In the genomic region with DNA sequence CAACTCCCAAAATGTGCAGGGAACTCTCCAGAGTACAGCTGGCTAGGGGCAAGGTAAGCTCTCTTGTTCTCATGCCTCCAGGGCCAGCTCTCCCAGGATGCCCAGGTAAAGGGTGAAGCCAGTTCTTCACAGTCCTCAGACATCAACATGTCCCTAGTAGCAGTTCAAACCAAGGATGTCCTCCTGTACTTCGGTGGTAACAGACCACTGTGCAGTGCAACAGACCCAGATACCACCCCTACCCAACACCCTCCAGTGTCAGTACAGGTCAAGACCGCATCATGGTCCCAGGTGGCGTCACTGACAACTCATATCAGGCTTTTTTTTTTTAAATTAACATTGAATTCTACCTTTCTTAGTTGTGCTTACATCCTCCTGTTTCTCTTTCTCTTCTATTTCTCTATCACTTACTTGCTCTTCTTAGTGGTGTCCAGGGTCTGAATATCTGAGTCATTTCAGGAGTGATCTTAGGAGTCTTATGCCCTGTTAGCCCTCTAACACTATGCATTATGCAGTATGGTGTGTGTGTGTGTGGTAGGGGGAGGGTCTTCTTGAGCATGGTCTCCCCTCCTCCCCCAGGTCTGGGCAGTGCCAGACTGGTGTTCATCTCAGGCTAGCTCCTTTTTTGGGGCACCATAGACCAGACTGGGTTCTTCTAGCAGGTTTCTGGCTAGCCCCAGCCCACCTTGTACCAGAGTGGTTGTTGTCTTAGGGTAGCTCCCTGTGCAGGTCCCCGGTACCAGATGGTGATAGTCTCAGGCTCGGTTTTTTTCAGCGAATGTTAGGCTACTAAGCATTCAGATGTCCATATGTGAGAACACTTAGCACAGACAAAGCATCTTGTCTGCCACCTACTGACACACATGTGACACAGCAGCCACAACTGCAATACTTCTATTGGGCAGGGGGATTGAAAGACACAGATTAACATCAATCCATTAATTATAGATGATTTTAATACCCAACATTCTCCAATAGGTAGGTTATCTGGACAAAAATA, we compare ENCODE assay signal across 8 mouse cellular contexts. TPM values are rescaled to one million over a fixed set of nuclear protein-coding genes. Genes with fewer than 3 reads are reported as not detected.
DNase-seq lines count a peak whose midpoint lies in the region; ATAC-seq and TF ChIP-seq lines count a peak whose summit lies in the region.

No protein-coding gene starts in this region.

- no peak for TF ChIP-seq EP300 in liver, embryonic 14.5 days (IDR thresholded peaks at IDR 0.05; ENCODE audit: low read depth)

- peak; percentile 71 for ATAC-seq in heart, embryonic 11.5 days (replicated peaks; ENCODE audit: insufficient number of reproducible peaks, low FRiP score, low TSS enrichment)
- peak; percentile 78 for ATAC-seq in kidney, embryonic 16.5 days (ENCODE audit: low FRiP score, low TSS enrichment)
- peak; percentile 79 for ATAC-seq in liver, embryonic 14.5 days (ENCODE audit: insufficient read depth)
- ATAC-seq in neural tube, embryonic 12.5 days (ENCODE audit: low FRiP score, low read depth) = peak; percentile 91

- DNase-seq in thymus, postnatal 0 days (ENCODE audit: low spot score) = peak; percentile 28
- DNase-seq in thymus, adult 18-20 months = no peak
- peak; percentile 29 to 41 (median 41) for DNase-seq in liver, embryonic 14.5 days (ENCODE audit: low read depth in 3 of 3, low spot score in 3 of 3)
- no peak for DNase-seq in urinary bladder, adult 2 months (ENCODE audit: low spot score)

- H3K27ac ChIP-seq in cortical plate, adult 2 months (ENCODE audit: insufficient read depth, low read length) = no peak overlapping the region
- H3K27ac ChIP-seq in heart, embryonic 11.5 days (ENCODE audit: low read depth, low read length) = no peak overlapping the region
- no peak overlapping the region for H3K27ac ChIP-seq in kidney, embryonic 16.5 days (ENCODE audit: low read length)
- H3K27ac ChIP-seq in liver, embryonic 14.5 days = no peak overlapping the region
- no peak overlapping the region for H3K27ac ChIP-seq in neural tube, embryonic 12.5 days

- no peak overlapping the region for H3K4me3 ChIP-seq in cortical plate, adult 2 months (ENCODE audit: insufficient read depth, low read length)
- H3K4me3 ChIP-seq in heart, embryonic 11.5 days (ENCODE audit: low read depth, low read length) = no peak overlapping the region
- no peak overlapping the region for H3K4me3 ChIP-seq in kidney, embryonic 16.5 days (ENCODE audit: low read length)
- no peak overlapping the region for H3K4me3 ChIP-seq in liver, embryonic 14.5 days (ENCODE audit: insufficient read depth in 1 of 2, low read depth in 2 of 2, low read length in 2 of 2)
- H3K4me3 ChIP-seq in neural tube, embryonic 12.5 days = no peak overlapping the region

- TF ChIP-seq POLR2A in cortical plate, adult 2 months (IDR thresholded peaks at IDR 0.05; ENCODE audit: extremely low read depth, insufficient read depth, low read length) = no peak

- H3K4me2 ChIP-seq in heart, embryonic 11.5 days = peak overlapping the region; percentile 35; the same call in 1 of the 2 replicates
- H3K4me2 ChIP-seq in kidney, embryonic 16.5 days (replicated peaks; ENCODE audit: low read depth, low read length) = no peak overlapping the region
- no peak overlapping the region for H3K4me2 ChIP-seq in liver, embryonic 14.5 days (ENCODE audit: low read depth)
- H3K4me2 ChIP-seq in neural tube, embryonic 12.5 days (replicated peaks) = peak overlapping the region; percentile 36

- peak; percentile 75 for TF ChIP-seq CTCF in cortical plate, adult 2 months (IDR thresholded peaks at IDR 0.05; ENCODE audit: extremely low read depth, insufficient read depth, low read length)
- TF ChIP-seq CTCF in liver, embryonic 14.5 days (IDR thresholded peaks at IDR 0.05; ENCODE audit: low read depth) = peak; percentile 89

- no peaks in the 10 kb centered on the region for H3K9me3 ChIP-seq in heart, embryonic 11.5 days (replicated peaks; ENCODE audit: control insufficient read depth, low read length)
- H3K9me3 ChIP-seq in kidney, embryonic 16.5 days (ENCODE audit: low read length) = no peaks in the 10 kb centered on the region
- H3K9me3 ChIP-seq in liver, embryonic 14.5 days (ENCODE audit: control insufficient read depth, low read length) = no peaks in the 10 kb centered on the region
- H3K9me3 ChIP-seq in neural tube, embryonic 12.5 days = no peaks in the 10 kb centered on the region

- H3K27me3 ChIP-seq in heart, embryonic 11.5 days (ENCODE audit: control insufficient read depth, insufficient read depth, low read length) = no peaks in the 10 kb centered on the region
- no peaks in the 10 kb centered on the region for H3K27me3 ChIP-seq in kidney, embryonic 16.5 days (ENCODE audit: insufficient read depth, low read length)
- no peaks in the 10 kb centered on the region for H3K27me3 ChIP-seq in liver, embryonic 14.5 days (ENCODE audit: control insufficient read depth, insufficient read depth, low read length)
- H3K27me3 ChIP-seq in neural tube, embryonic 12.5 days (replicated peaks) = no peaks in the 10 kb centered on the region

- 48% methylated on average over 6 of the region's 6 CpGs for WGBS in heart, embryonic 11.5 days (ENCODE audit: insufficient replicate concordance)
- 46% methylated on average over 6 of the region's 6 CpGs for WGBS in kidney, embryonic 16.5 days
- WGBS in liver, embryonic 14.5 days (ENCODE audit: insufficient replicate concordance) = 42% methylated on average over 6 of the region's 6 CpGs
- 50% methylated on average over 6 of the region's 6 CpGs for WGBS in neural tube, embryonic 12.5 days

- H3K9ac ChIP-seq in heart, embryonic 11.5 days (ENCODE audit: low read depth, low read length) = no peak overlapping the region
- no peak overlapping the region for H3K9ac ChIP-seq in kidney, embryonic 16.5 days (replicated peaks; ENCODE audit: low read length)
- H3K9ac ChIP-seq in liver, embryonic 14.5 days (replicated peaks) = peak overlapping the region; percentile 49
- H3K9ac ChIP-seq in neural tube, embryonic 12.5 days = no peak overlapping the region

- no peaks in the 10 kb centered on the region for H3K36me3 ChIP-seq in heart, embryonic 11.5 days (ENCODE audit: control insufficient read depth, insufficient read depth, low read length)
- H3K36me3 ChIP-seq in kidney, embryonic 16.5 days (ENCODE audit: insufficient read depth, low read length) = no peaks in the 10 kb centered on the region
- H3K36me3 ChIP-seq in liver, embryonic 14.5 days (replicated peaks; ENCODE audit: control insufficient read depth, insufficient read depth, low read depth) = no peaks in the 10 kb centered on the region
- no peaks in the 10 kb centered on the region for H3K36me3 ChIP-seq in neural tube, embryonic 12.5 days

- no peaks in the 10 kb centered on the region for H3K4me1 ChIP-seq in cortical plate, adult 2 months (ENCODE audit: control insufficient read depth, insufficient read depth, low read length)
- H3K4me1 ChIP-seq in heart, embryonic 11.5 days (ENCODE audit: control insufficient read depth, insufficient read depth, low read length) = no peaks in the 10 kb centered on the region
- no peaks in the 10 kb centered on the region for H3K4me1 ChIP-seq in kidney, embryonic 16.5 days (ENCODE audit: insufficient read depth, low read length)
- H3K4me1 ChIP-seq in liver, embryonic 14.5 days (replicated peaks; ENCODE audit: control insufficient read depth in 2 of 2, insufficient read depth in 2 of 2, low read length in 1 of 2) = peaks cover 0 to 7% of the 10 kb centered on the region in 2 experiments; a peak in 1 of 4 replicates
- no peaks in the 10 kb centered on the region for H3K4me1 ChIP-seq in neural tube, embryonic 12.5 days

RNA-seq across cellular contexts. Expression of a gene that starts 9.2 kb away (rescaled TPM):
- not detected in 2 replicates for polyA plus RNA-seq in thymus, postnatal 0 days (2015; fragmentation: Nextera tagmentation; extraction: Ambion mirVana)
- polyA plus RNA-seq in cortical plate, adult 2 months (2012; rRNA removed) = not detected in 2 replicates
- polyA plus RNA-seq in heart, embryonic 11.5 days (2014; fragmentation: Nextera tagmentation; extraction: Ambion mirVana) = not detected in 2 replicates
- polyA plus RNA-seq in kidney, embryonic 16.5 days (2015; fragmentation: Nextera tagmentation; extraction: Ambion mirVana) = not detected in 2 replicates
- not detected in 2 replicates for polyA plus RNA-seq in liver, embryonic 14.5 days (2012; rRNA removed)
- polyA plus RNA-seq in liver, embryonic 14.5 days (2014; fragmentation: Nextera tagmentation; extraction: Ambion mirVana) = not detected in 2 replicates
- polyA plus RNA-seq in neural tube, embryonic 12.5 days (2016; fragmentation: Nextera tagmentation; extraction: Ambion mirVana) = not detected in 2 replicates
- not detected in 2 replicates for polyA plus RNA-seq in urinary bladder, adult 2 months (2012; rRNA removed)

RNA-seq across cellular contexts. Expression of a gene that starts 34.4 kb away (rescaled TPM):
- 24.9 and 25.0 TPM in 2 replicates for polyA plus RNA-seq in thymus, postnatal 0 days (2015; fragmentation: Nextera tagmentation; extraction: Ambion mirVana)
- 83.2 and 85.8 TPM in 2 replicates for polyA plus RNA-seq in cortical plate, adult 2 months (2012; rRNA removed)
- 18.5 and 34.8 TPM in 2 replicates for polyA plus RNA-seq in heart, embryonic 11.5 days (2014; fragmentation: Nextera tagmentation; extraction: Ambion mirVana)
- 45.6 and 45.7 TPM in 2 replicates for polyA plus RNA-seq in kidney, embryonic 16.5 days (2015; fragmentation: Nextera tagmentation; extraction: Ambion mirVana)
- polyA plus RNA-seq in liver, embryonic 14.5 days (2012; rRNA removed) = 28.3 and 31.2 TPM in 2 replicates
- 26.8 and 29.7 TPM in 2 replicates for polyA plus RNA-seq in liver, embryonic 14.5 days (2014; fragmentation: Nextera tagmentation; extraction: Ambion mirVana)
- polyA plus RNA-seq in neural tube, embryonic 12.5 days (2016; fragmentation: Nextera tagmentation; extraction: Ambion mirVana) = 111 and 116 TPM in 2 replicates
- polyA plus RNA-seq in urinary bladder, adult 2 months (2012; rRNA removed) = 25.2 and 28.7 TPM in 2 replicates

RNA-seq across cellular contexts. Expression of a gene that starts 48.5 kb away (rescaled TPM):
- not detected in 2 replicates for polyA plus RNA-seq in thymus, postnatal 0 days (2015; fragmentation: Nextera tagmentation; extraction: Ambion mirVana)
- polyA plus RNA-seq in cortical plate, adult 2 months (2012; rRNA removed) = not detected in 2 replicates
- not detected in 2 replicates for polyA plus RNA-seq in heart, embryonic 11.5 days (2014; fragmentation: Nextera tagmentation; extraction: Ambion mirVana)
- not detected in 2 replicates for polyA plus RNA-seq in kidney, embryonic 16.5 days (2015; fragmentation: Nextera tagmentation; extraction: Ambion mirVana)
- not detected in 2 replicates for polyA plus RNA-seq in liver, embryonic 14.5 days (2012; rRNA removed)
- polyA plus RNA-seq in liver, embryonic 14.5 days (2014; fragmentation: Nextera tagmentation; extraction: Ambion mirVana) = not detected in 2 replicates
- polyA plus RNA-seq in neural tube, embryonic 12.5 days (2016; fragmentation: Nextera tagmentation; extraction: Ambion mirVana) = not detected in 2 replicates
- not detected in 2 replicates for polyA plus RNA-seq in urinary bladder, adult 2 months (2012; rRNA removed)

Comparison
In these comparisons a context has a peak if more than half of its experiments do, and no peak if none do; other contexts are left out.
1. DNase-seq: peak in thymus, postnatal 0 days (single experiment) and liver, embryonic 14.5 days (3 of 3); none in thymus, adult 18-20 months (0 of 2) and urinary bladder, adult 2 months (single experiment).
2. H3K4me2 ChIP-seq: peak in heart, embryonic 11.5 days (single experiment) and neural tube, embryonic 12.5 days (single experiment); none in kidney, embryonic 16.5 days (single experiment) and liver, embryonic 14.5 days (single experiment).
3. Peak in every context shown above with its lines, with median percentiles within 50 percentile points of each other: ATAC-seq.